Mouse (Mus musculus): ENCODE measurements around the gene Nfkbie. TPM values are rescaled to one million over a fixed set of nuclear protein-coding genes. Genes with fewer than 3 reads are reported as not detected.

Nfkbie gene
- polyA plus RNA-seq, 1 experiment from 2014 or later = 7.4 TPM

DNA sequence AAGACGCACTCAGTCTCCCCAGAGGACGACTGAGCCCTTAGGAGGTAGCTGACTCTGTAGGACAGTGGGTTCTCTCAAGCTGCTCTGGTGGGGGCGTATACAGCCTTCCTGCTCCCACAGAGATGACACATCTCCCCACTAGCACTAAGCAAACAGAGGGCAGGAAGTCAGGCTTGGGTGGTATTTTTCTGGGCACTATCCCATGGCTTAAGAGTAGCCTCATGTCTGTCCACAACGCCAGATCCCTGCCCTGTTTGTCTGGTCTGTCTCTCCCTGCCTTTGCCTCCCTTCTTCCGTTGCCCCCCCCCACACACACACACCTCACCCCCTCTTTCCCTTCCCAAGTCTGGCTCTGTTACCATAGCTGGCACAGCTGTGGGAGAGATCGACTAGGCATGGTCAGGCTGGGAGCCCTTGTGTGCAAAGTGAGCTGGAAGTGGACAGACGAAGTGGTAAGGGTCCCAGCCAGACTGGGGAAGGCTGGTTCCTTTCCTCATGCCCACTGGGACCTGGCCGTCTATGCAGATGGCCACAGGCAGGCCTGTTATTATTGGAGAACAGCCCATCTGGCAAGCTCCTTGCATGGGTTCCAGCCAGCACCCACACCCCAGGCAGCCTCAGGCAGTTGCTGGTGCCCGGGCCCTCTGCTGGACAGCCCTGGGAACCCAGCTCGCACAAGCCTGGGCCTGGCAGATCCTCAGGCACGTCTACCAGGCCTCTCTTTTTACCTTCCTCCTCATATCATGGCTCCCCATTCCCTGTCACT lies 41.3 kb downstream of the Nfkbie start:
- Histone ChIP-seq H3K27me3 (replicated peaks) (peaks cover 41% of the 10 kb centered on the region), H3K4me2 (replicated peaks) (peak overlapping the region; percentile 93; the same call in 1 of the 2 replicates), H3K27ac (peak overlapping the region; percentile 5; the same call in 1 of the 2 replicates), H3K4me3 (no peak overlapping the region), H3K4me1 (peaks cover 60% of the 10 kb centered on the region), H3K36me3 (no peaks in the 10 kb centered on the region), H3K9ac (no peak overlapping the region), H3K9me3 (no peaks in the 10 kb centered on the region)
- WGBS = 27% methylated on average over 11 of the region's 11 CpGs
- ATAC-seq (ENCODE audit: low FRiP score, low read depth) = 0 out of 2 replicates have a peak, but pooled peaks have one; percentile 25

DNA sequence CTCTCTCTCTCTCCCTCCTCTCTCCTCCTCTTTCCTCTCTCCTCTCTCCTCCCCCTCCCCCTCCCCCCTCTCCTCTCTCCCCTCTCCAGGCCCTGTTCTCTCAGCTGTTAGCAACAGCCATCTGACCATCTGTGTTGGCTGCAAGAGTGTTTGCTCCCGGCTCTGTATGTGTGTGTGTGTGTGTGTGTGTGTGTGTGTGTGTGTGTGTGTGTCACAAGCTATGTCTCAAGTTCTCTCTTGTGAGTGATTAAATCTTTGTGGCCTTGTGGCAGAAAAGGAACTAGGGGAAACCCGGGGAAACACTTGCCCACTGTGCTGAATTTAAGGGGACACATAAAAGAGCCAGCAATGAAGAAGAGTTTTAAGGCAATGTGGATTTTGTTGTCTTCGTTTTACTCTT lies 42.3 kb downstream of the Nfkbie start:
- no peak overlapping the region for H3K4me3 ChIP-seq
- 34% methylated on average over 3 of the region's 3 CpGs for WGBS
- H3K27ac ChIP-seq = no peak overlapping the region
- peaks cover 47% of the 10 kb centered on the region for H3K27me3 ChIP-seq (replicated peaks)
- H3K36me3 ChIP-seq = no peaks in the 10 kb centered on the region
- no peak for ATAC-seq (ENCODE audit: low FRiP score, low read depth)
- H3K4me1 ChIP-seq = peaks cover 55% of the 10 kb centered on the region
- H3K9me3 ChIP-seq = no peaks in the 10 kb centered on the region
- no peak overlapping the region for H3K9ac ChIP-seq
- H3K4me2 ChIP-seq (replicated peaks) = no peak overlapping the region

DNA sequence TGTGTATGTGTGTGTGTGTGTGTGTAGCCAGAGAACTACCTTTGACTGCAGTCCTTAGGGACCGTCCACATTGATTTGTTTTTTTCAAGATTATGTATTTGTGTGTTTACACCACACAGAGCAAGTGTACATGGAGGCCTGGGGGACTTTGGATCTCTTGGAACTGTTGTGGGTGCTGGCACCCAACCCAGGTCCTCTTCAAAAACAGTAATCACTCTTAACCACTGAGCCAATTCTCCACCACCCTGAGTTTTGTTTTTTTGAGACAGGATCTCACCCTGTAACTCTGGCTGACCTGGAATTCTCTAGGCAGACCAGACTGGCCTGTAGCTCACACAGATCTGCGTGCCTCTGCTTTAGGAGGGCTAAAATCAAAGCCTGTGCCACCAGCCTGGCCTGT lies 42.9 kb downstream of the Nfkbie start:
- H3K9ac ChIP-seq = no peak overlapping the region
- peaks cover 48% of the 10 kb centered on the region for H3K27me3 ChIP-seq (replicated peaks)
- WGBS = 83% methylated on average over 2 of the region's 2 CpGs
- H3K4me2 ChIP-seq (replicated peaks) = no peak overlapping the region
- H3K9me3 ChIP-seq = no peaks in the 10 kb centered on the region
- no peak for ATAC-seq (ENCODE audit: low FRiP score, low read depth)
- no peaks in the 10 kb centered on the region for H3K36me3 ChIP-seq
- no peak overlapping the region for H3K27ac ChIP-seq
- peaks cover 53% of the 10 kb centered on the region for H3K4me1 ChIP-seq
- H3K4me3 ChIP-seq = no peak overlapping the region

DNA sequence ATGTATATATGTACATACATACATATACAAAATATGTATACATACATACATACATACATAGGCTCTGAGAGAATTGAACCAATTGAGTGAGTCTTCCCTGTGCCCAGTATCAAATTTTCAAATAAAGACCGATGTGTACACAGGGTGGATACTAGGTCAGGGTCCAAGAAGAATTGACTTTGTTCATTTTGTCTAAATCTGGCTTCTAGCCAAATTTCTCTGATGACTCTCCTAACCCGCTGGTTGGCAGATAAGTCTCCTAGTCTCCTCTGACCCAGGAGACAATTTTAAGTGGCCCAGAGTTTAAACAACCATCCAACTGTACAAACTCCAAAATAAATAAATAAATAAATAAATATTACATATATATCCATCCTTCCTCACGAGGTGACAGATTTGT lies 43.4 kb downstream of the Nfkbie start:
- Histone ChIP-seq H3K4me3 (no peak overlapping the region), H3K27me3 (replicated peaks) (peaks cover 46% of the 10 kb centered on the region), H3K36me3 (no peaks in the 10 kb centered on the region), H3K4me1 (peaks cover 48% of the 10 kb centered on the region), H3K27ac (no peak overlapping the region), H3K9me3 (no peaks in the 10 kb centered on the region), H3K4me2 (replicated peaks) (peak overlapping the region; percentile 74; the same call in 1 of the 2 replicates), H3K9ac (no peak overlapping the region)
- no peak for ATAC-seq (ENCODE audit: low FRiP score, low read depth)
- 61% methylated on average over 3 of the region's 3 CpGs for WGBS

DNA sequence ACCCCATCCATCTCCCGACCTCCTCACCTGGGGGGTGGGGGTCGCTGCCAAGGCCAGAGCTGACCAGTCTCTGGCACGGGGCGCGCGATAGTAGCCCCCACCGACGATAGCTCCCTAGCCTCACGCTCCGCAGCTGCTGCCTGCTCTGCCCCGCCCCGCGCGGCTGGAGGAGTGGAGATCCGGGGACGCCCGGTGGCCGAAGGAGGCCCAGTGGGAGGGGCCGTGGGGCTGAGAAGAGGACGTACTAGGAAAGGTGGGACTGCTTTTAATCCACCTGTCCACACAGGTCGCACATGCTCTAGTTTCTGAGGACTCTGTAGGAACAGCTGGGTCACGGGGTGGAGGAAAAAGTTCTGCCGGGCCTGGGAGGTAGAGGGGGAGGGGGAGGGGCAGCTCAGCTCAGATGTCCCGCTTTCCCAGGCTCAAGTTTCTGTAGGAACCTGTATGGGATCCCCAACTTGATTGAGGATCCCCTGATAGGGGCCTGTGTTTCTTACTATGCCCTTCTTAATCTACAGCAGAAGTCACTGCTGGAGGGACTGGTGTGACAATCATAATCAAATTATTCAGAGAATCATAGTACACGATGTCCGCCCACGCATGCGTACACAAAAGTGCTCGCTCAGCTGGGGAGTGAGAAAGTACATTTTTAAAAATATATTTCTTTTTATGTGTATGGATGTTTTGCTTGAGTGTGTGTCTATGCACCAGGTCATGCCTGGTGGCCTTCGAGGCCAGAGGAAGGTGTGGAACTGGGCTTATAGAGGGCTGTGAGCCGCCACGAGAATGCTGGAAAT lies 44.1 kb downstream of the Nfkbie start, which contains the start of gene Slc29a1:
Gene Slc29a1, minus strand, starts transcription at position 161 of the 797 bp plus-strand sequence.
- no peak within 1 kb of the TSS for H3K27ac ChIP-seq
- peak within 1 kb of the TSS; percentile 74 for H3K4me2 ChIP-seq (replicated peaks)

DNA sequence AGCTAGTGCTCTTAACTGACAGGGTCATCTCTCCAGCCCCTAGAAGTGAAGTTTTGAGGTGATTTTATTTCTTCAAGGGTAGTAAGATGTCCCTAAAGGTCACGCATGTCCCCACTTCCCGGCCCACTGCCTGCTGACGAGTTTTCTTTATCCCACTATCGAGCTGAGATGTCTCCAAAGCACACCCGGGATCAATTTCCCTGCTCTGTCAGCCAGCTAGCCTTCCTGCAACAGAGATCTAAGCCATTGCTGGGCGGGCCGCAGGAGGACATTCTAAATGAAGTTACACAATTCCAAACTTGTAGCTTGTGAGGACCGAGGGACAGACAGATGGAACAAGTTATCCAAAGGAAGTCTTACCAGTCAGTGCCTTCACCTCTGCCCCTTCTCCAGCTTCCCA lies 44.8 kb downstream of the Nfkbie start:
- no peak overlapping the region for H3K27ac ChIP-seq
- no peak overlapping the region for H3K4me2 ChIP-seq (replicated peaks)
- no peaks in the 10 kb centered on the region for H3K9me3 ChIP-seq

More for the DNA sequence above, 44.1 kb downstream of the Nfkbie start, which contains the start of gene Slc29a1:
- peaks cover 41% of the 10 kb centered on the region for H3K4me1 ChIP-seq
- no peaks in the 10 kb centered on the region for H3K9me3 ChIP-seq
- ATAC-seq (ENCODE audit: low FRiP score, low read depth) = no peak
- 18% methylated on average over 32 of the region's 32 CpGs for WGBS
- peak within 1 kb of the TSS; percentile 52 for H3K9ac ChIP-seq
- H3K36me3 ChIP-seq = no peaks in the 10 kb centered on the region
- H3K4me3 ChIP-seq = peak within 1 kb of the TSS; percentile 28
- H3K27me3 ChIP-seq (replicated peaks) = peaks cover 41% of the 10 kb centered on the region

DNA sequence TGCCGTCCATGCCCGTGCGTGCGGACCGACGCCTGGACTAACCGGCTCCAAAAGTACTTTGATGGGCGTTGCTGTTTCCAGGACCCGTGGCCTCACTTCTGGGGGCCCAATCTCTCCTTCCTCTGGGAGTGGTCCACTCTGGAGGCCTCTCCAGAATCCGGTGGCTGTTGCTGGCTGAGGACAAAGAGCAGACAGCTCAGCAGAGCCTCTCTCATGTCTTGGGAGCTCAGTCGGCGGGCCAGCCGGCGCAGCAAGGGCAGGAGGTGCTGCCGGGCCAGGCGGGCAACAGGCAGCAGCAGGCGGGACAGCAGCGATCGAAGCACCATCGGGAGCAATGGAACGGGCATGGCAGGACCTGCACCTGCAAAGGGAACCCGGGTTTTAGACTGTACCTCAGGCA lies 45.8 kb downstream of the Nfkbie start:
- H3K27me3 ChIP-seq (replicated peaks) = peaks cover 29% of the 10 kb centered on the region
- no peaks in the 10 kb centered on the region for H3K36me3 ChIP-seq
- H3K9me3 ChIP-seq = no peaks in the 10 kb centered on the region
- H3K4me2 ChIP-seq (replicated peaks) = no peak overlapping the region
- 16% methylated on average over 22 of the region's 22 CpGs for WGBS
- ATAC-seq (ENCODE audit: low FRiP score, low read depth) = no peak
- H3K9ac ChIP-seq = no peak overlapping the region
- no peak overlapping the region for H3K4me3 ChIP-seq
- no peak overlapping the region for H3K27ac ChIP-seq
- peaks cover 24% of the 10 kb centered on the region for H3K4me1 ChIP-seq

More for the DNA sequence above, 44.8 kb downstream of the Nfkbie start:
- no peak for ATAC-seq (ENCODE audit: low FRiP score, low read depth)
- no peak overlapping the region for H3K9ac ChIP-seq
- peaks cover 34% of the 10 kb centered on the region for H3K4me1 ChIP-seq
- 64% methylated on average over 8 of the region's 8 CpGs for WGBS
- peaks cover 38% of the 10 kb centered on the region for H3K27me3 ChIP-seq (replicated peaks)
- no peak overlapping the region for H3K4me3 ChIP-seq
- H3K36me3 ChIP-seq = no peaks in the 10 kb centered on the region

DNA sequence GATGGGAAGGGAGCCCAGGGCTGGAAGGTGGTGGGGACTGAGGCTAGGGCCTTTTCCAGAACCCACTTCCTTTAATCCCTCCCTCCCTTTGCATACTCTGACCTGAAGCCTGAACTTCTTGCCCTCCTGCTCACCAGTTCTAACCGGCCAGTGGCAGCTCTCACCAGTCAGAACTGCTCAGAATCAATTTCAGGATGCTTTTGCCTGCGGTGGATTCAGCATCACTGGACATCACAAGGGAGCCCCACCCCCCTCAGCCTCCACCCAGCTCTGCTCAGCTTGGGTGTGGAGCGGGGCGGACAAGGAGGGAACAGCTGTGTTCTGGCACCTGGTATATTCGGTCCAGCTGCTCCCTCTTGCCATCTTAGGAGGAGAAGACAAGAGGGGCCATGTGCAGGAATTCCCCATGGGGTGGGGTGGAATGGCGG lies 46.4 kb downstream of the Nfkbie start, which contains the start of gene Mymx:
Gene Mymx, minus strand, starts transcription at position 226 of the 428 bp plus-strand sequence.
- no peak within 1 kb of the TSS for H3K4me3 ChIP-seq
- peaks cover 28% of the 10 kb centered on the region for H3K27me3 ChIP-seq (replicated peaks)
- ATAC-seq (ENCODE audit: low FRiP score, low read depth) = no peak
- no peaks in the 10 kb centered on the region for H3K9me3 ChIP-seq
- H3K9ac ChIP-seq = no peak within 1 kb of the TSS
- H3K4me1 ChIP-seq = peaks cover 21% of the 10 kb centered on the region
- H3K36me3 ChIP-seq = no peaks in the 10 kb centered on the region
- H3K4me2 ChIP-seq (replicated peaks) = no peak within 1 kb of the TSS
- H3K27ac ChIP-seq = no peak within 1 kb of the TSS
- WGBS = 27% methylated on average over 6 of the region's 6 CpGs

DNA sequence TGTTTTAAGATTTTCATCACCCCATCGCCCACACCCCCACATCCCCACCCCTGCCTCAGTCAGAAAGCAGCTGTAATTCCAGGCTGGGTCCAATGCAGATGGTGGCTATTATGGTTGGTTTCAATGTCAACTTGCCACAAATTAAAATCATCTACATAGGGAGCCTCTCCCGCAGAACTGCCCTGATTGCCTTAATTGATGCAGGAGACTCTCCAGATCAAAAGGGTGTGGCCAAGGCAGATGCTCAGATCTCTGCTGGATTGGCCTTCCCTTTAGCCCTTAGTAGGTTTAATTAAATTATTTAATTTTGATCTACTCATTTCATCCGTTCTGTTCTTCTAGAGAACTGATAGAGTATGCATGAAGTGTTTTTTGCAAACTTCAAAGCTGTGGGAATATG lies 47.5 kb downstream of the Nfkbie start:
- no peak overlapping the region for H3K4me2 ChIP-seq (replicated peaks)
- 79% methylated on average over 3 of the region's 3 CpGs for WGBS

DNA sequence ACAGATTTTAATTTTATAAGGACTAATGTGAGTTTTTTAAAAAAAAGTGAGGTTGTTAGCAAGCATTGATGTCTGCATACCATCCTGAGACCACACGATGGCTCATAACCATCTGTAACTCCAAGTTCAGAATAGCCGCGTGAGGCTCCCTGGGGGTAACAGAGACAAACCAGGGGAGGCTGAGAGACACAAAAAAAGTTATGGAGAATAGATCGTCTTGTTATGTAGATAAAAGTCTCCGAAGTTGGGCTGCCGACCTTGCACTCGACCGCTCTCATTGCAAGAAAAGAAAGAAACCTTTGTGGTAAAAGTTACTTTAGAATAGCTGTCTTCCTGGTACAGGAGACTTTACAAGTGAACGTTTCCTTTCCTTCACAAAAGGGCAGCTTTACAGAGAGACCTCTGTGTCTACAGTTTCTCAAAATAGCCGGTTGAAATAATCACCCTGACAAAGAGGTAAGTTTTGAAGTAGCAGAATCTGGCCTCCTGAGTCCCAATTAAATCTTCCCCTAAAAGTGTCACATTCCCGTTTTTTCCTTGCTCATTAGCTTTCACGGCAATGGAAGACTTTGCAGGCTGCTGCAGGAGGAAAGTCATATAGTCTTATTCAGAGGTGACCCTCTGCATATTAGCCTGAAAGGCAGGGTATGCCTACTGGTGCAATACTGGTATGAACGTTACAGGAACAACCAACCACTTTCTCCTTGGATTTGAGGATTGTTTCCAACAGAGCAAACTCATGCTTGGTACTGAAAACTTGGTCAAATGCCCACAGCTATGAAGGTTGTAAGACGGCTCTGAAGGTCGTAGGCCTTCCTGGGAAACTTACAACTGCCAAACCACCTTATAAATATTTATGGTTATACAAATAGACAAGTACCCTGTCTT lies 51.7 kb downstream of the Nfkbie start:
- Histone ChIP-seq H3K4me1 (0 out of 2 replicates have a peak, but pooled peaks cover under 1% of the 10 kb centered on the region), H3K4me2 (replicated peaks) (no peak overlapping the region), H3K36me3 (no peaks in the 10 kb centered on the region), H3K27me3 (replicated peaks) (peaks cover 5% of the 10 kb centered on the region; the same call in 1 of the 2 replicates), H3K9me3 (no peaks in the 10 kb centered on the region), H3K27ac (no peak overlapping the region), H3K9ac (no peak overlapping the region), H3K4me3 (no peak overlapping the region)
- 80% methylated on average over 15 of the region's 15 CpGs for WGBS
- no peak for ATAC-seq (ENCODE audit: low FRiP score, low read depth)

More for the DNA sequence above, 47.5 kb downstream of the Nfkbie start:
- Histone ChIP-seq H3K4me1 (peaks cover 16% of the 10 kb centered on the region), H3K27me3 (replicated peaks) (peaks cover 28% of the 10 kb centered on the region), H3K9ac (no peak overlapping the region), H3K27ac (no peak overlapping the region), H3K36me3 (no peaks in the 10 kb centered on the region), H3K9me3 (no peaks in the 10 kb centered on the region), H3K4me3 (no peak overlapping the region)
- no peak for ATAC-seq (ENCODE audit: low FRiP score, low read depth)

DNA sequence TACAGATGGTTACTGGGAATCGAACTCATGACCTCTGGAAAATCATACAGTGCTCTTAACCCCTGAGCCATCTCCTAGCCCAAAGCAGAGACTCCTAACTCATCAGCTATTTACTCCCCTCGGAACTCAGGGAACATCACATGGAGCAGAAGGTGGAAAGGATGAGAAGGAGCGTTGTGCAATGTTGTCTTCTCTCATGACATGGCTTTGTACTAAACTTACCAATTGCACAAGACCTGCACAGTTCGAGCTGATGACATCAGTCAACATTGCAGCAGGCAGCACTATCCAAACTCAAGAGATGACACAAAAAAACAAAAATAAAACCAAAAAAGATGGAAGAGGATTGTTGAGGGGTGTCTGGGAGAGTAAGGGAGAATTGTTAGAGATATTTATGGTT lies 52.9 kb downstream of the Nfkbie start:
- no peak overlapping the region for H3K4me3 ChIP-seq
- no peaks in the 10 kb centered on the region for H3K9me3 ChIP-seq
- WGBS = 89% methylated on average over 4 of the region's 4 CpGs
- H3K27ac ChIP-seq = no peak overlapping the region
- 0 out of 2 replicates have a peak, but pooled peaks cover 3% of the 10 kb centered on the region for H3K27me3 ChIP-seq (replicated peaks)
- no peak for ATAC-seq (ENCODE audit: low FRiP score, low read depth)
- no peak overlapping the region for H3K4me2 ChIP-seq (replicated peaks)
- H3K9ac ChIP-seq = no peak overlapping the region
- no peaks in the 10 kb centered on the region for H3K36me3 ChIP-seq
- H3K4me1 ChIP-seq = no peaks in the 10 kb centered on the region

All from neural tube, embryonic 12.5 days (tissue).